Mouse (Mus musculus) stomach, adult 2 months (tissue): ENCODE data around the gene Tspo2. TPM values are rescaled to one million over a fixed set of nuclear protein-coding genes. Genes with fewer than 3 reads are reported as not detected.

Source experiments
- polyA plus RNA-seq: library from polyadenylated mRNA; depleted of rRNA; stranded (reverse); fragments of >200 nt; gene quantifications from 2 replicates; pipeline ENCODE4 v1.2.3, GENCODE M21; 2012; rRNA removed

Gene Tspo2
- 0.45 and 0.61 TPM in 2 replicates for polyA plus RNA-seq

GRCm38 (mm10) chr17:48451353-48451675, at the start of gene Tspo2:
Tspo2 (minus strand) TSS chr17:48451522.

GRCm38 (mm10) chr17:48454688-48455087, 3.4 kb upstream of the Tspo2 start, which contains the start of gene Unc5cl:
Unc5cl (plus strand) TSS chr17:48454901.

GRCm38 (mm10) chr17:48432158-48432980, 19.0 kb downstream of the Tspo2 start, which contains the start of gene Apobec2:
Apobec2 (minus strand) TSS chr17:48432930.

GRCm38 (mm10) chr17:48409380-48410298, 41.7 kb downstream of the Tspo2 start, which contains the start of the genes Nfya and Oard1:
Nfya (minus strand) TSS chr17:48409906.
Oard1 (plus strand) TSS chr17:48410014.

Other genes starting within 250 kb of the Tspo2 start
- gene Trem1, start 218.8 kb downstream of the Tspo2 start, polyA plus RNA-seq = 0.02 TPM in 1 of 2 replicates, not detected in the other
- not detected in 2 replicates for gene Trem3, start 203.7 kb downstream of the Tspo2 start, polyA plus RNA-seq
- gene Treml4, start 187.2 kb downstream of the Tspo2 start, polyA plus RNA-seq = 0.14 and 0.19 TPM in 2 replicates
- 0.24 and 0.62 TPM in 2 replicates for gene Treml2, start 152.0 kb downstream of the Tspo2 start, polyA plus RNA-seq
- 0.15 and 0.45 TPM in 2 replicates for gene B430306N03Rik, start 135.4 kb downstream of the Tspo2 start, polyA plus RNA-seq
- 3.2 and 4.6 TPM in 2 replicates for gene Trem2, start 105.1 kb downstream of the Tspo2 start, polyA plus RNA-seq
- 0.14 TPM in 1 of 2 replicates, not detected in the other for gene Treml1, start 91.6 kb downstream of the Tspo2 start, polyA plus RNA-seq
- 14.8 and 17.1 TPM in 2 replicates for gene Nfya, start 41.6 kb downstream of the Tspo2 start, polyA plus RNA-seq
- 1.4 and 3.0 TPM in 2 replicates for gene Oard1, start 41.5 kb downstream of the Tspo2 start, polyA plus RNA-seq
- gene Apobec2, start 18.6 kb downstream of the Tspo2 start, polyA plus RNA-seq = 7.5 and 13.3 TPM in 2 replicates
- gene Unc5cl, start 3.4 kb upstream of the Tspo2 start, polyA plus RNA-seq = 2.3 and 3.6 TPM in 2 replicates